Mouse (Mus musculus): ENCODE data around the gene Pgm2. TPM values are rescaled to one million over a fixed set of nuclear protein-coding genes. Genes with fewer than 3 reads are reported as not detected.

Gene Pgm2
- polyA plus RNA-seq, 1 experiment = 0.43 TPM

DNA sequence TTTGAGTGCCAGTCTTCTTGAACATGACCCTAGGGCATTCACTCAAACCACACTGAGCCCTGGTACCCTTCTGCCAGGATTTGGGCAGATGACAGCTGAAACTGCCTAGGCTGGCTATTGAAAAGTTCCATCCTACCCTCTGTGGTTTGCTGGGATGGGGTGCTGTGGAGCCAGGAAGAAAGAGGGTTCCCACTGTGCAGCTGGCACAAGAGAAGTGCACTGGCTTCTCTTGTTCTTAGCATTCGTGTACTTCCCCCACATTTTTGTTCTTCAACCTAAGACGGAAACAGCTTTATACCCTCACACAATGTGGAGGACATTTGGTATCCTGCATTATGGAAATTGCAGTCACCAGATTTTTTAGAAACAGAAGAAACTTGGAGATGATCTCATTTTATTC is 73.1 kb downstream of the Pgm2 start:
- H3K4me1 ChIP-seq (ENCODE audit: control insufficient read depth, insufficient read depth, low read length) = no peaks in the 10 kb centered on the region
- no peaks in the 10 kb centered on the region for H3K27me3 ChIP-seq (ENCODE audit: control insufficient read depth, insufficient read depth, low read length)
- TF ChIP-seq POLR2A (IDR thresholded peaks at IDR 0.05; ENCODE audit: control insufficient read depth, low read depth, low read length) (no peak), CTCF (IDR thresholded peaks at IDR 0.05; ENCODE audit: control insufficient read depth, insufficient read depth, insufficient replicate concordance, low read depth, low read length) (no peak)
- H3K36me3 ChIP-seq (ENCODE audit: control insufficient read depth, insufficient read depth, low read length) = no peaks in the 10 kb centered on the region
- H3K27ac ChIP-seq (ENCODE audit: control insufficient read depth, insufficient read depth, low read depth, low read length) = no peak overlapping the region
- H3K4me3 ChIP-seq (ENCODE audit: control insufficient read depth, low read depth, low read length) = no peak overlapping the region

DNA sequence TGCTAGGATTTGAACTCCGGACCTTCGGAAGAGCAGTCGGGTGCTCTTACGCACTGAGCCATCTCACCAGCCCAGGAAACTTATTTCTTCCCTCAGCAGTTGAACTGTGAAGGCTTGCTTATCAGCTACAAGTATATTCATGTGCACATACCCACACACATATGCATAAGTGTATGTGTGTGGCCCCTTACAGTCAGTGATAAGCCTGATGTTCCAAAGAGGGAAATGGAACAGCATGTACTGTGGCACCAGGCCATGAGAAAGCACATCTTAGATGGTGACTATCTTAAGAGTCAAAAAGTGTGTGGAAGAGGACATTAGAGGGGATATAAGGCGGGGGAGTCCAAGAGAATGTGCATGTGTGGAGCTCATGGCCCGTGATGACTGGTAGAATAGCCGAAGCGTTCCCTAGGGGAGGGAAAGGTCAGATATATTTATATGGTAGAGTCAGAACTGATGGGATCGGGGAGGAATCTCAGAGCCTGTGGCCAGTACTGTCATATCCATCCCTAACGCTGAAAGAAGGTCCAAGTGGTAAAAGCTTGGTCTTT is 76.3 kb downstream of the Pgm2 start:
- Histone ChIP-seq H3K27ac (ENCODE audit: control insufficient read depth, insufficient read depth, low read depth, low read length) (no peak overlapping the region), H3K4me1 (ENCODE audit: control insufficient read depth, insufficient read depth, low read length) (0 out of 2 replicates have a peak, but pooled peaks cover 4% of the 10 kb centered on the region), H3K36me3 (ENCODE audit: control insufficient read depth, insufficient read depth, low read length) (no peaks in the 10 kb centered on the region), H3K27me3 (ENCODE audit: control insufficient read depth, insufficient read depth, low read length) (no peaks in the 10 kb centered on the region), H3K4me3 (ENCODE audit: control insufficient read depth, low read depth, low read length) (no peak overlapping the region)
- no peak for TF ChIP-seq CTCF (IDR thresholded peaks at IDR 0.05; ENCODE audit: control insufficient read depth, insufficient read depth, insufficient replicate concordance, low read depth, low read length)
- TF ChIP-seq POLR2A (IDR thresholded peaks at IDR 0.05; ENCODE audit: control insufficient read depth, low read depth, low read length) = no peak

DNA sequence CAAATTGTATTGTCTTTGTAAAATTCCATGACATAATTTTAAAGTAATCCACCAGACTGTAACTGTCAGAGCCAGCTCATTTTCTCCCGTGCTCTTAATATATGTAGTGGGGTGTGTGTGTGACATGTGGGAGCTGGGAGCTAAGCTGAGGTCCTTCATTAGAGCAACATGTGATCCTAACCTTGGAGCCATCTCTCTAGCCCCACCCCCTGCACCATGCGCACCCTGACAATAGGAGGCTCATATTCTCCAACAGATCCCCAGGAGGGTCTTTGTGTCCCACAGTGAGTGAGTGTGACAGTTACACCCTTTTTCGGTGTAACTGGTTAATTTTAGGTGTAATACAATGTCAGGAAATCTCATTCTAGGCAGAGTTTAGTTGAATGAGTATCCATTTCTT is 80.1 kb downstream of the Pgm2 start:
- H3K4me3 ChIP-seq (ENCODE audit: control insufficient read depth, low read depth, low read length) = no peak overlapping the region
- TF ChIP-seq CTCF (IDR thresholded peaks at IDR 0.05; ENCODE audit: control insufficient read depth, insufficient read depth, insufficient replicate concordance, low read depth, low read length) (no peak), POLR2A (IDR thresholded peaks at IDR 0.05; ENCODE audit: control insufficient read depth, low read depth, low read length) (no peak)
- H3K27me3 ChIP-seq (ENCODE audit: control insufficient read depth, insufficient read depth, low read length) = no peaks in the 10 kb centered on the region
- no peaks in the 10 kb centered on the region for H3K36me3 ChIP-seq (ENCODE audit: control insufficient read depth, insufficient read depth, low read length)
- no peak overlapping the region for H3K27ac ChIP-seq (ENCODE audit: control insufficient read depth, insufficient read depth, low read depth, low read length)
- H3K4me1 ChIP-seq (ENCODE audit: control insufficient read depth, insufficient read depth, low read length) = 0 out of 2 replicates have a peak, but pooled peaks cover 4% of the 10 kb centered on the region

DNA sequence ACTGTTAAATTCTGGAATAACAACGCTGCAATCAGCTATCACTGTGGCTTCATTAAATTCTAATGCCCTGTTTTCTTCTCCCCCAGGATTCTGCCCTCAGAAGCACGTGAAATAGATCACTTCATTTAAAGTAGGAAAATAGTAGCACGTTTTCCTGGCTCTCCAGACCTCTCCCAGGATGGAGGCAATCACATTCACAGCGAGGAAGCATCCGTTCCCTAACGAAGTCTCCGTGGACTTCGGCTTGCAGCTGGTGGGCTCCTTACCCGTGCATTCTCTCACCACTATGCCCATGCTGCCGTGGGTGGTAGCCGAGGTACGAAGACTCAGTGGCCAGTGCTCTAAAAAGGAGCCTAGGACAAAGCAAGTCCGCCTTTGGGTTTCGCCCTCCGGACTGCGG is 80.6 kb downstream of the Pgm2 start:
- H3K27me3 ChIP-seq (ENCODE audit: control insufficient read depth, insufficient read depth, low read length) = no peaks in the 10 kb centered on the region

DNA sequence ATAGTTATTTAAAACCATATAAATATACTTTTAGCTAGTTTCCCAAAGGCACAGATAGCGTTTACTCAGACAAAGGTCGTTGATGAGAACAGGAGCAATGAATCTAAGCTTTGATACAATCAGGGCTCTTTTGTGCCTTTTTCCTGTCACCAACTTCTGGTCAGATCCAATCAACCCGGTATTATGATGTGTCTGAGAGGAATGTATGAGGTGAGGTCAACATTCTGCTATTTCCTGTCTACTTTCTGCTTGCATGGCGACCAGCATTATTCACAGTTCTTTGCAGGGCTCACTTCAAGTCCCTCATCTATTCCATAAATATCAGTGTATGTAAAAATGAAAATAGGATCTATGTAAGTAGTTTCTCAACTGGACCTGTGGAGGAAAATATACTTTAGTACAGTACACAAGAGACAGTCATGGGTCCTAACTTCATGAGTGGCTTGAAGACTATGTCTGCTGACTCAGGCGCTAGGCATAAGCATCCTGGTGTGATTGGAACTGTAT is 81.7 kb downstream of the Pgm2 start:
- no peak overlapping the region for H3K27ac ChIP-seq (ENCODE audit: control insufficient read depth, insufficient read depth, low read depth, low read length)
- H3K36me3 ChIP-seq (ENCODE audit: control insufficient read depth, insufficient read depth, low read length) = no peaks in the 10 kb centered on the region
- H3K4me3 ChIP-seq (ENCODE audit: control insufficient read depth, low read depth, low read length) = no peak overlapping the region
- H3K27me3 ChIP-seq (ENCODE audit: control insufficient read depth, insufficient read depth, low read length) = no peaks in the 10 kb centered on the region
- TF ChIP-seq POLR2A (IDR thresholded peaks at IDR 0.05; ENCODE audit: control insufficient read depth, low read depth, low read length) = no peak
- no peak for TF ChIP-seq CTCF (IDR thresholded peaks at IDR 0.05; ENCODE audit: control insufficient read depth, insufficient read depth, insufficient replicate concordance, low read depth, low read length)
- H3K4me1 ChIP-seq (ENCODE audit: control insufficient read depth, insufficient read depth, low read length) = 0 out of 2 replicates have a peak, but pooled peaks cover 4% of the 10 kb centered on the region

More for the DNA sequence above, 80.6 kb downstream of the Pgm2 start:
- Histone ChIP-seq H3K36me3 (ENCODE audit: control insufficient read depth, insufficient read depth, low read length) (no peaks in the 10 kb centered on the region), H3K4me1 (ENCODE audit: control insufficient read depth, insufficient read depth, low read length) (0 out of 2 replicates have a peak, but pooled peaks cover 4% of the 10 kb centered on the region), H3K4me3 (ENCODE audit: control insufficient read depth, low read depth, low read length) (no peak overlapping the region), H3K27ac (ENCODE audit: control insufficient read depth, insufficient read depth, low read depth, low read length) (no peak overlapping the region)
- no peak for TF ChIP-seq CTCF (IDR thresholded peaks at IDR 0.05; ENCODE audit: control insufficient read depth, insufficient read depth, insufficient replicate concordance, low read depth, low read length)
- TF ChIP-seq POLR2A (IDR thresholded peaks at IDR 0.05; ENCODE audit: control insufficient read depth, low read depth, low read length) = no peak

Other genes starting within 250 kb of the Pgm2 start
- 0.54 and 0.95 TPM in 2 replicates for gene Rell1, start 124.1 kb upstream of the Pgm2 start, polyA plus RNA-seq (2012; rRNA removed)
- gene Tbc1d1, start 63.4 kb downstream of the Pgm2 start, polyA plus RNA-seq (2012; rRNA removed) = 37.8 and 40.7 TPM in 2 replicates